Mouse (Mus musculus) adrenal gland, postnatal 0 days (tissue): ENCODE results near the gene Gm21961. TPM values are rescaled to one million over a fixed set of nuclear protein-coding genes. Genes with fewer than 3 reads are reported as not detected.

ENCODE experiments used
- polyA plus RNA-seq: library from polyadenylated mRNA; unstranded; fragments of >200 nt; fragmentation: Nextera tagmentation; extraction: Ambion mirVana; gene quantifications from 2 replicates; pipeline ENCODE4 v1.2.1, GENCODE M21; 2015

Gene Gm21961
- not detected in 2 replicates for polyA plus RNA-seq

GRCm38 (mm10) chr15:65014804-65015203 lies at the start of gene Gm21961:
Gene Gm21961, minus strand, starts transcription at chr15:65014904.

Other genes with a start within 250 kb of the Gm21961 start
- not detected in 2 replicates for gene Gm21798, start 197.2 kb downstream of the Gm21961 start, polyA plus RNA-seq